Mouse (Mus musculus): ENCODE data around the gene Vmn1r22. TPM values are rescaled to one million over a fixed set of nuclear protein-coding genes. Genes with fewer than 3 reads are reported as not detected.
A peak's percentile ranks its signal among the peaks of the same experiment; 100 is the strongest.
"Not testable (repeated sequence)": the region's sequence is repeated elsewhere in the genome, so short reads cannot be mapped to it uniquely, and the experiment has no call there.

Vmn1r22 gene
- not detected for total RNA-seq (2022)

- DNase-seq (ENCODE audit: low spot score in 2 of 2) = no peak
Measured at GRCm38 (mm10) chr6:57907928-57908327, at the start of gene Vmn1r22. Vmn1r22 (minus strand) TSS chr6:57908028.

DNA sequence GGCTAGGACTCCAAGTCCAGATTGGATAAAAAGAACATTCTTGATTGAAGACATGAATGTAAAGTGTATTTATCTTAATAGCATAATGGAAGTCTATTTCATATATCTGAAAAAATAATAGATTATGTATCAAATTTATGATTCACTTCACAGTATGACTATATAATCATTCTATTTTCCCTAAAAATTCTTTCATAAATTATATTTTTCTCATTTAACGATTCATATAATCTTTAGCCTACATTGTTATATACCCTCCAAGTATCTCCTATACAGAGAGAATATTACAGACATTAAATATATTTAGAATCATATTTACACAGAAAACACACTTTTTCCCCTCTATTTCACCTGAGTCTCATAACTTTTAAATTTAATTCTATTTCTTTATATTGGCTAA, 18.9 kb upstream of the Vmn1r22 start, which contains the start of gene Vmn1r23:
TSS of gene Vmn1r23 (minus strand) at position 101 of the 400 bp plus-strand sequence.
- no peak for DNase-seq (ENCODE audit: low spot score in 2 of 2)

- peak in 1 of 2 experiments; percentile 12 for DNase-seq (ENCODE audit: low spot score in 2 of 2)
Measured at GRCm38 (mm10) chr6:57859043-57860042, 48.5 kb downstream of the Vmn1r22 start.

DNA sequence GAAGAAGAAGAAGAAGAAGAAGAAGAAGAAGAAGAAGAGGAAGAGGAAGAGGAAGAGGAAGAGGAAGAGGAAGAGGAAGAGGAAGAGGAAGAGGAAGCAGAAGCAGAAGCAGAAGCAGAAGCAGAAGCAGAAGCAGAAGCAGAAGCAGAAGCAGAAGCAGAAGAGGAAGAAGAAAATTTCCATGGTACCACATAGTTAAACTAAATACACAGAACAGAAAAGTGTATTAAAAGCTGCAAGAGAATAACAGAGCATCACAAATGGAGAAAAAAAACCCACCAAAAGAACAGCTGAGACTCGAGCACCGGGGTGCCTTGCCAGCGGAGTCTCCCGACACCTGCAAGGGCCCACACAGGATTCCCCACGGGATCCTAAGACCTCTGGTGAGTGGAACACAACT, 56.7 kb downstream of the Vmn1r22 start:
- DNase-seq (ENCODE audit: low spot score in 2 of 2) = not testable (repeated sequence)

DNA sequence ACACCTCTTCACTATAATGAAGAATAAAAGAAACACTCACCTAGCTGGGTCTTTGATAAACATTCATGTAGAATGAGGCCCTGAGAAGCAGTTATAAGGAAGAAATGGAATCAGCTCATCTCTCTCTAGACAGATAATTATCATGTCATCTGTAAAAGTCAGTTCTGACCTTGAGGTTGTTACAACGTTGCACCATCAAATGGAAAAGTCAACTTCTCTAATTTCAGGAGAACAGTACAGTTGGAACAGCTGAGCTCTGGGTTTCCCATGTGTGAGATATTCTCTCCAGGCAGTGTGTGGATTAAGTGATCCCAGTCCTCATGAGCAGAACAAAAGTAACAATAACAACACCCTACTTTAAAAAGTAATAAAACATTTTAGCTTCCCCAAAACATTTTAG, 57.5 kb downstream of the Vmn1r22 start, which contains the start of gene Vmn1r21:
TSS of gene Vmn1r21 (minus strand) at position 58 of the 400 bp plus-strand sequence.
- no peak for DNase-seq (ENCODE audit: low spot score in 2 of 2)

Other genes with a start within 250 kb of the Vmn1r22 start
- 10 to 100 TPM in 1 of 4 experiments, 1 to 10 TPM in 3; 8.6 to 10.2 (median 9.7) TPM for gene Pyurf, start 215.9 kb downstream of the Vmn1r22 start, total RNA-seq (2022)
- gene Lancl2, start 205.5 kb downstream of the Vmn1r22 start, total RNA-seq (2022) = 100 to 1,000 TPM in 2 of 4 experiments, 10 to 100 TPM in 2; 88.9 to 114 (median 97.6) TPM
- 100 to 1,000 TPM; 109 to 124 (median 114) TPM for gene Vopp1, start 82.9 kb downstream of the Vmn1r22 start, total RNA-seq (2022)
- gene Vmn1r21, start 57.7 kb downstream of the Vmn1r22 start, total RNA-seq (2022) = not detected
- gene Vmn1r23, start 18.8 kb upstream of the Vmn1r22 start, total RNA-seq (2022) = not detected
- gene Vmn1r24, start 53.5 kb upstream of the Vmn1r22 start, total RNA-seq (2022) = not detected
- not detected for gene Vmn1r25, start 72.8 kb upstream of the Vmn1r22 start, total RNA-seq (2022)
- gene Vmn1r26, start 107.1 kb upstream of the Vmn1r22 start, total RNA-seq (2022) = not detected

All from left cerebral cortex, adult 8-10 months (tissue).